Mouse (Mus musculus) thymus, postnatal 0 days (tissue): ENCODE measurements at regions not wholly inside any gene's neighbourhood (a gene's known extent, or its start where the extent isn't known, plus 50 kb on each side); places are given as distances from the start of the nearest gene placed in this dataset.
A peak's percentile ranks its signal among the peaks of the same experiment; 100 is the strongest.

ENCODE experiments used
- DNase-seq: peaks from one replicate; pipeline ENCODE4 v3.0.0-alpha.2; 2015; ENCODE audit warnings: low spot score

DNA sequence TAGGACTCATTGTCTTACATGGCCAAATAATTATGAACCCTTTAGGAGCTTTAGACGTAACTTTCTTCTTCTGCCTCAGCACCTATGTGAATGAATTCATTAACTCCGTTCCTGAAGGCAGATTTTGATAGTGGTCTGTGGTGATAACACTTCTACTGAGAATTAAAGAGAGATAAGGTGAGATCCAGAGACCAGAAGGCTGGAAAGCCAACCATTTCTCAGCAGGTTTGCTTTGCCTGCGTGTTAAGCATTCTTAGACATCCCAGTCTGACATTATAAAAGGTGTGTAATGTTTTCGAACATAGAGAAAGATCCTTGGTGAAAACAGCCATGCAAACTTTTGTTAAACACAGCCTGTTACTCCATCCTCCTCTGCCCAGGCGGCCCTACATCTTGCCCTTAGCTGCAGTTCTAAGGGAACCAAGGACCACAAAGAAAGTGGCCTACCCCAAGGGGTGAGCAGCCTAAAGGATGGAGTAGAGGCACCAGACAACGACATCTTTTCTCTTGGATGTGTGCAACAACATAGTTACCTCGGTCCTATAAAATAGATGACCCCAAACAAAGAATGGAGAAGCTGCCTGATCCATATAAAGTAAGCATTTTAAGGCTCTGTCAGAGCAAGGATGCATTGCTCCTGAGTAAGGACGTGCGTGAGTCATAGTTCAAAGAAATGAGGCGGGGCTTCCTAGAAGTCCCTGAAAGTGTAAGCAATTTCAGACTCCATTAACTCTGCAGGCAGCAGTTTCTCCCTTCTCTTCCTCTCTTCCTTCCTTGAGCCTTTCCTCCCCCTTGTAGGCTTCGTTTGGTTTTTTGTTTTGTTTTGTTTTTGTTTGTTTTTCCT is 55.1 kb upstream of the Xpr1 start:
- DNase-seq: no peak

DNA sequence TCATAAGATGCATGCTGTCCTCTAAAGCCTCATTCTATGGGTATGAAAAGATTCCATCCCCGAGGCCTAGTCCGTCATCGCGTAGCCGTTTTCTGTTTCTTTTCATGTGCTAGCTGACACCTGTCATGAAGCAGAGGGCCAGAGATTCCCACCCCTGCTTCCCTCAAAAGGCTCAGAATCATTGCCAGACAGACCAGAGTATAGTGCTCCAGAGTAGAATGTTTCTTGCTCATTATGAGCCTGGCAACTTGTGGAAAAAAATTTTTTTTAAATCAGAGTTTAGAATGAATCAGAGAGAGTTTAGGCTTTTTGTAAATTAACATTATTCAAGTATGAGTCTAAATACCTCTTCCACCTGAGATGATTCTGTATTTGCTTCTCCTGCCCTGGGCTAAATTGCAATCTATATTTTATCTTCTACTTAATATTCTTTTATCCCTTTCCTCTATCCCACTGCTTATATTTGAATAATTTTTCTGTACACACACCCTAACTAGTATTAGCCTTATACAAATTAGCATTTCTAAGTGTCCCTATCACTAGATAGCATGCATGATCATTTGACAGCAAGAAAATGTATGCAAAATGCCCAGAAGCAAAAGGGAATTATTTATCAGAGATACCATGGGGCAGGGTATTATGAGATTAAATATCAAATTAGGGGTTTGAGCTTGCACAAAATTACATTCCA is 55.9 kb upstream of the Xpr1 start:
- DNase-seq: no peak

- no peak for DNase-seq
Observed at GRCm38 (mm10) chr1:155474973-155475372, 57.8 kb upstream of the Xpr1 start.

DNA sequence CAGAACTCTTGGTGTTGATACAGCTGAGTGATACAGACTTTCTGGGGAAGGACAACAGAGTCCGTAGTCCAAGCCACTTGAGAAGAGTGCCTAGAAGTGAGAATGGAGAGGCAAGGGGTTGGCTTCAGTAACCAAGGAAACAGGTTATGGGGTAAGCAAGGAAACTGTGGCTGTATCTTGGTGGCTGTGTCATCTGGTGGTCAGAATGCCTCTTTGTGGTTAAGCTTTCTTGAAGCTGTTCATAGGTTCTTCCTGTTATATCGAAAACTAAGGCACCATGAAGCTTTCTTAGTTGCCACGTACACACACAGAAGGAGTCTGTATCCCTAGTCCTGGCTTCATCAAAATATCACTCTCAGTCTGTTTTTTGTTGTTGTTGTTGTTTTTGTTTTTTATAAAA is 59.0 kb upstream of the Xpr1 start:
- DNase-seq: peak; percentile 25

- no peak for DNase-seq
Observed at GRCm38 (mm10) chr1:155482148-155482547, 64.9 kb upstream of the Xpr1 start.

DNA sequence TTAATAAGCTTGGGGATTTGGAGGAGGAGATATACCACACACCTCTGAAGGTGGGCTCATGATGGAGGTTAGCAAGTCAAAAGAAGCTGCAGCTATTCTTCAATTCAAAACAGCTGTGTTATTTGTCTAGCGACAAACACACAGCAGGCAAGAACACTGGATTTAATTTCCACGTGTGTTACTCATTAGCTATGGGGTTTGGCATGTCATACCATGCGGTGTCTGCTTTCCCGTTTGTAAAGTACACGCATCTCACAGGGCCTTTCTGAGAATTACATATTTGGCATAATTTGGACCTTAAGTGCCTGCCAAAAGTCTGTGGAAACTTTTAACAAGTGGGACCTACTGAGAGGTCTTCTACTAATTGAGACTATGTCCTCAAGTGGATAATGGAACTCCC is 65.5 kb upstream of the Xpr1 start:
- DNase-seq: no peak

DNA sequence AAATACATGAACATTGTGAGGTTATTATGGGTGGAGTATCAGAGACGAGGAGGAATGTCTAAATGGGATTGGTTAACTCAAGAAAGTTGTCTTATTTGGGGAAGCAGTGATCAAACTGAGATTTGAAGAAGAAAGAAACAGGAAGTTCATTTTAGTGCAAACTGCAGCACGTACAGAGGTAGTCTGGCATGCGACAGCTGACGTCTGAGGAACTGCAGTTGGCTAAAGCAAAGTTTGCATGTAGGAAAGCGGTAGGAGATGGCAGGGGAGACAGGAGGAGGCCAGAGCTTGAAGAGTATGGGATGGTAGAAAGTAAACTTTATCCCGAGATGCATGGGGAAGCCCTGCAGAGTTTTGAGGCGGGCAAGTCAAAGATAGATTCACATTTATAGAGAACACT is 66.5 kb upstream of the Xpr1 start:
- no peak for DNase-seq

DNA sequence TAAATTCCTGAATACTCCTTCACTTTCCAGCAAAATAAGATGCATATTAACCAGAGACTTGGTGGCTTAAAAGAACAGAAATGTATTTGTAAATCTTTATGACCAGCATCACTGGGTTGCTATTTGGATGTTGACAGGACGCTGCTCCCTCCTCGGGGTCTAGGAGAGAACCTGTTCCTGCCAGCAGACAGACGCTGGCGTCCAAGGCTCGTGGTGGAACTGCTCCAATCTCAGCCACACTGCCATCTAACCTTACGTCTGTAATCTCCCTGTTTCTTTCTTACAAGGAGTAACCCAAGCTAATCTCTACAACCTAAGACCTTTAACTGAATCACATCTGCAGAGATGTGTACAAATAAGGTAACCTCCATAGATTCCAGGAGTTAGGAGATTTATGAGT is 70.1 kb upstream of the Acbd6 start:
- DNase-seq: no peak

GRCm38 (mm10) chr1:155488966-155489661 is 68.8 kb upstream of the Acbd6 start:
- no peak for DNase-seq

DNA sequence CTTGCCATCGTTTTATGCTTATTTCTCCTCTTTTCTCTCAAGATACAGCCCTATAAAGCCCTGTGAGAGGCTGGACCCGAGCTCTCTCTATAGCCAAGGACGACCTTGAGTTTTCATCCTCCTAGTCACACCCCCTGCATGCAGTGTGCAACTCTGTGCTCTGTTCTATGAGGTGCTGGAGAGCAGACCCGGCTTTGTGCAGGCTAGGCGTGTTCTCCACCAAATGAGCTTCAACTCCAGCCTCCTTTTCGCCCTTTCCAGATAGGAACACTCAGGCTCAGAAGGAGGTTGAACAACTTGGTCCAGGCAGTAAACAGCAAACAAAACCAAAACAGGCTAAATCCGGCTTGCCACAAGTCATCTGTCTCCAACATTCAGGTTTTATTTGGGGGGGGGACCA is 67.8 kb upstream of the Acbd6 start:
- no peak for DNase-seq

DNA sequence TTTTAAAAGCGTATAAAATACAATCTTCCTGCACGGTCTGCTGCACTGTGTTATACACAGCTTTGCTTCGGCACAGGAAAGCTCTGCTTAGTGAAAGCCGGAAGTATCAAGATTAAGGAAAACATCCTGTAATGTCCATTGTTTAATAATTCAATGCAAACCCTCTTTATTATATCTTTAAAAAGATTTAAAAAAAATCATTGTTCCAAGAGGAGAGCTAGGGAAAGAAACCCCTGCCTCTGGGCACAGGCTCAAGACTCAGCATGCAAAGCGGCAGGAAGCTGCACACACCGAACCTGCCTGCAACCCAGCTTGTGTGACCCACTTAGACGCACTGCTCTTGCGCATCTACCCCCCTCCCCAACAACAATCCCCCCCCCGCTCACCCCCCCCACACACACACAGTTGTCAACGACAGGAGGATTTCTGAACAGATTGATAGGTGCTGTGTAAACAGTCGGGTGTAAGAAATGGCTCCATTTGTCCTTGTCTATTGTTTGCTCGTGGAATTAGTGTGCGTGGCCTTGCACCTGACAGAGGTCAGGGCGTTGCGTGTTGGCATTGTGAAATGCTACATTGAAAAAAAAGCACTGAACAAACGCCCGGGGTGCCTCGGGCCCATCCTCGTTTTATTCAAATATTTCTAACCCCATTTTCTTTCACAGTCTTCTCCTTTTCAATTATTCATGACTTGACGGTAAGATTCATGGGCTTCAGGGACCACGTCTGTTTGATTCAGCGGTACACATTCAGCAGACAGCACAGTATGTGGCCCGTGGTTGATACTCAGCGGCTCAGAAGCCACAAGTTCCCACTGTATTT is 66.5 kb upstream of the Acbd6 start:
- DNase-seq: no peak

- no peak for DNase-seq
Observed at GRCm38 (mm10) chr1:155493333-155493732, 64.6 kb upstream of the Acbd6 start.

GRCm38 (mm10) chr1:155493799-155494198 is 64.1 kb upstream of the Acbd6 start:
- DNase-seq: no peak

DNA sequence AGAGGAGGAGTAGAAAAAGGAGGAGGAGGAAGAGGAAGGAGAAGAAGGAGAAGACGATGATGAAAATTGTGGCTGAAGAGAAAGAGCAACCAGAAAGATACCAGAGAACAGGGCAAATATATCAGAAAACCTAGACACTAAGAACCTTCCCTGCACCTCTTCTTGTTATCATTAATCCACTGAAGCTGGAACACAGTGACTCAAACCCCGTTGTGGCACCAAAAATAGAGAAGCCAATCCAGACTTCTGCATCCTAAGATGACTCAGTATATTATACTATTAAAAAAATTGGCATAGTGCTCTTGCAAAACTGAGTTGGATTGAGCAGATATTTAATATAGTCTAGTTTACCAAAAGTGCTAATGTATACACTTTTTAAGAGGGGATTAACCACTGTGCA is 63.6 kb upstream of the Acbd6 start:
- no peak for DNase-seq

DNA sequence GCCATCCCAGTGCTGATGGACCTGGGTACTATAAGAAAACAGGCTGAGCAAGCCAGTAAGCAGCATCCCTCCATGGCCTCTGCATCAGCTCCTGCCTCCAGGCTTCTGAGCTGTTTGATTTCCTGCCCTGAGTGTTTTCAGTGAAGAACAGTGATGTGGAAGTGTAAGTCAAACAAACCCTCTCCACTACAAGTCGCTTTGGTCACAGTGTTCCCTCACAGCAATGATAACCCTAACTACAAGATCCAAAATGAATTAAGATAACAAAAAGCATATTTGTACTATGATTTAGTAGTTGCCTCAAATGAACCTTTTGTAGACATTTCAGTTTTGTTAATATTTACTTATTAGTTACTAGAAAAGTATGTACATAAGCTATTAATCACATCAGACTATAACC is 58.2 kb upstream of the Acbd6 start:
- no peak for DNase-seq

- no peak for DNase-seq
Observed at GRCm38 (mm10) chr1:155502867-155503266, 55.1 kb upstream of the Acbd6 start.

DNA sequence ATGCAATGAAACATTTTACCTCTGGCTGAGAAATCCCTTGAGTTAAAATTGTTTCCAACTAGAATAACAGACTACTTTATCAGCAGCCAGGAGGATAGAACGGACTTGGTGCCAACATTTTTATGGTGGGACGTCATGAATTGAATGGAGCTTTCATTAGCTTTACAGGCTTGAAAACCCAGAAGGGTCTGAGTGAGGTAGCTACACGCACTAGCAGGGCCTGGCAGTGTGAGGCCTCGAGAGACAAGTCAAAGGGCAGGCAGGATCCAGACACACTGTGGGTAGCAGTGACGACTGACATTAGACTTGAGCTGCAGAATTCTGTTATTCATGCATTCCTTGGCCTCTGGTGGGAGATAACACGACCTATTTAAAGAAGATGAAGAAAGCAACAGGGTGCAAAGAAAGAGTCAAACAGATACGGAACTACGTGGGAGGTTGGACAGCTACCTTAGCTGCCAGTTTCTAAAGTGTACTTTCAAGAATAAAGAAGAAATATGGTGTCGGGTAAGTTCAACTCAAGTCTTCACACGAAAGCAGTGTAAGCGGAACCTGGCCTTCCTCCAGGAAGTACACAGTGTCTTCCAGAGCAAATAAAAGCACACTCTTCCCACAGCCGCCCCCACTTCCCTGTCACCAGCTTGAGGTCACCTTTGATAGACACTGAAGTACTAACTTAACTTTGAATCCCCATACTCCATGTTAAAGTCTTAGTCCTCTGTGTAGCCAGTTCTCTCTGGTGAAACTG is 53.2 kb upstream of the Acbd6 start:
- no peak for DNase-seq

- DNase-seq: no peak
Observed at GRCm38 (mm10) chr1:155505361-155506077, 52.4 kb upstream of the Acbd6 start.
